Mouse (Mus musculus) heart, embryonic 14.5 days (tissue): ENCODE results near the gene Thrsp. TPM values are rescaled to one million over a fixed set of nuclear protein-coding genes. Genes with fewer than 3 reads are reported as not detected.

Experiments
- ATAC-seq: fragments of 200-750 bp; cut with Nextera tagmentation; 2 replicates; pipeline ENCODE4 v1.8.0; 2017; ENCODE audit warnings: low read depth, moderate TSS enrichment; ENCODE audit not compliant: insufficient number of reproducible peaks, insufficient read depth, low FRiP score
- H3K27ac ChIP-seq, 2 experiments: fragments of 200-500 bp in 1 of 2; fragments of 300-500 bp in 1 of 2; sonication (generic) in 1 of 2; replicated peaks in 1 of 2; 2 replicates each; pipeline ENCODE4 v1.5.1; 2012 to 2014; ENCODE audit warnings: low read depth in 2 of 2, low read length in 2 of 2, control low read depth in 1 of 2, mild to moderate bottlenecking in 1 of 2, mixed read lengths in 1 of 2; ENCODE audit not compliant: control insufficient read depth in 1 of 2, insufficient read depth in 1 of 2
- H3K27me3 ChIP-seq: fragments of 300-500 bp; sonication (generic); 2 replicates; pipeline ENCODE4 v1.6.1; 2014; ENCODE audit warnings: mild to moderate bottlenecking, low read length, control low read depth; ENCODE audit not compliant: control insufficient read depth, insufficient read depth
- H3K36me3 ChIP-seq: fragments of 300-500 bp; sonication (generic); 2 replicates; pipeline ENCODE4 v1.6.1; 2014; ENCODE audit warnings: mild to moderate bottlenecking, control low read depth, low read length, mixed read lengths; ENCODE audit not compliant: control insufficient read depth, insufficient read depth
- H3K4me1 ChIP-seq, 2 experiments: fragments of 200-500 bp in 1 of 2; fragments of 300-500 bp in 1 of 2; sonication (generic) in 1 of 2; 2 replicates each; pipeline ENCODE4 v1.6.1; 2012 to 2014; ENCODE audit warnings: low read length in 2 of 2, control low read depth in 1 of 2, mixed read lengths in 1 of 2; ENCODE audit not compliant: control insufficient read depth in 2 of 2, insufficient read depth in 2 of 2
- H3K4me2 ChIP-seq: fragments of 300-500 bp; sonication (generic); 2 replicates; pipeline ENCODE4 v1.6.1; 2014; ENCODE audit warnings: mild to moderate bottlenecking, low read length
- H3K4me3 ChIP-seq, 2 experiments: fragments of 200-500 bp in 1 of 2; fragments of 300-500 bp in 1 of 2; sonication (generic) in 1 of 2; 2 replicates each; pipeline ENCODE4 v1.5.1; 2012 to 2014; ENCODE audit warnings: low read length in 2 of 2, mild to moderate bottlenecking in 2 of 2, control low read depth in 1 of 2, low read depth in 1 of 2, moderate library complexity in 1 of 2; ENCODE audit not compliant: control insufficient read depth in 1 of 2, insufficient read depth in 1 of 2
- H3K9ac ChIP-seq: fragments of 300-500 bp; sonication (generic); 2 replicates; pipeline ENCODE4 v1.6.1; 2014; ENCODE audit warnings: mild to moderate bottlenecking, low read length
- H3K9me3 ChIP-seq: fragments of 300-500 bp; sonication (generic); 2 replicates; pipeline ENCODE4 v1.6.1; 2016; ENCODE audit warnings: low read length, control low read depth; ENCODE audit not compliant: control insufficient read depth
- WGBS: fragments of 180-500 bp; shearing (Covaris S2); extraction: QIAGEN DNeasy Blood & Tissue Kit; methylation state at CpG from one replicate; pipeline ENCODE4 v1.1.7; 2014; 5-methylcytosine and 5-hydroxymethylcytosine counted together
- polyA plus RNA-seq: library from polyadenylated mRNA; unstranded; fragments of >200 nt; fragmentation: Nextera tagmentation; extraction: Ambion mirVana; gene quantifications from 2 replicates; pipeline ENCODE4 v1.2.1, GENCODE M21; 2014

Gene Thrsp
- polyA plus RNA-seq, 1 experiment from 2014 or later = 1.6 TPM

- Histone ChIP-seq H3K9me3 (no peaks in the 10 kb centered on the region), H3K27ac (no peak overlapping the region), H3K4me1 (peaks cover 4 to 9% of the 10 kb centered on the region in 2 experiments), H3K36me3 (no peaks in the 10 kb centered on the region), H3K9ac (no peak overlapping the region), H3K4me2 (no peak overlapping the region), H3K27me3 (no peaks in the 10 kb centered on the region), H3K4me3 (no peak overlapping the region)
- ATAC-seq = no peak
- WGBS = 50% methylated on average over 6 of the region's 6 CpGs
Observed at GRCm38 (mm10) chr7:97426566-97426965, 9.0 kb upstream of the Thrsp start.

GRCm38 (mm10) chr7:97424621-97425245, 7.2 kb upstream of the Thrsp start:
- ATAC-seq = no peak
- Histone ChIP-seq H3K27ac (no peak overlapping the region), H3K4me2 (no peak overlapping the region), H3K9ac (no peak overlapping the region), H3K9me3 (no peaks in the 10 kb centered on the region), H3K36me3 (no peaks in the 10 kb centered on the region), H3K4me1 (peaks cover 6 to 11% of the 10 kb centered on the region in 2 experiments), H3K4me3 (no peak overlapping the region), H3K27me3 (no peaks in the 10 kb centered on the region)
- 9% methylated on average over 12 of the region's 12 CpGs for WGBS

GRCm38 (mm10) chr7:97423754-97424153, 6.2 kb upstream of the Thrsp start:
- H3K4me2 ChIP-seq = no peak overlapping the region
- WGBS = 44% methylated on average over 5 of the region's 5 CpGs
- no peak overlapping the region for H3K4me3 ChIP-seq
- no peak overlapping the region for H3K9ac ChIP-seq
- no peaks in the 10 kb centered on the region for H3K9me3 ChIP-seq
- H3K4me1 ChIP-seq = peaks cover 7 to 10% of the 10 kb centered on the region in 2 experiments; a peak in 1 of 4 replicates
- H3K27me3 ChIP-seq = no peaks in the 10 kb centered on the region
- no peak for ATAC-seq
- H3K36me3 ChIP-seq = no peaks in the 10 kb centered on the region
- no peak overlapping the region for H3K27ac ChIP-seq

GRCm38 (mm10) chr7:97420958-97421651, 3.6 kb upstream of the Thrsp start:
- ATAC-seq = no peak

GRCm38 (mm10) chr7:97420406-97420805, 2.9 kb upstream of the Thrsp start:
- H3K4me1 ChIP-seq = peaks cover 16 to 25% of the 10 kb centered on the region in 2 experiments
- H3K4me2 ChIP-seq = no peak overlapping the region
- H3K4me3 ChIP-seq = no peak overlapping the region
- no peak for ATAC-seq
- H3K9me3 ChIP-seq = no peaks in the 10 kb centered on the region
- H3K27ac ChIP-seq = no peak overlapping the region
- WGBS = 54% methylated on average over 1 of the region's 1 CpGs
- H3K9ac ChIP-seq = no peak overlapping the region
- H3K36me3 ChIP-seq = no peaks in the 10 kb centered on the region
- H3K27me3 ChIP-seq = no peaks in the 10 kb centered on the region

More at GRCm38 (mm10) chr7:97420958-97421651, 3.6 kb upstream of the Thrsp start:
- H3K36me3 ChIP-seq = no peaks in the 10 kb centered on the region
- H3K9ac ChIP-seq = peak overlapping the region; percentile 27; the same call in 1 of the 2 replicates
- no peaks in the 10 kb centered on the region for H3K9me3 ChIP-seq
- WGBS = 77% methylated on average over 8 of the region's 8 CpGs
- no peak overlapping the region for H3K4me3 ChIP-seq
- peaks cover 16 to 22% of the 10 kb centered on the region in 2 experiments for H3K4me1 ChIP-seq
- H3K27me3 ChIP-seq = no peaks in the 10 kb centered on the region
- H3K27ac ChIP-seq = no peak overlapping the region
- no peak overlapping the region for H3K4me2 ChIP-seq

GRCm38 (mm10) chr7:97419163-97419562, 1.6 kb upstream of the Thrsp start:
- no peak overlapping the region for H3K27ac ChIP-seq
- peaks cover 16 to 29% of the 10 kb centered on the region in 2 experiments for H3K4me1 ChIP-seq
- no peak overlapping the region for H3K4me2 ChIP-seq
- no peak overlapping the region for H3K9ac ChIP-seq
- no peaks in the 10 kb centered on the region for H3K27me3 ChIP-seq
- no peaks in the 10 kb centered on the region for H3K36me3 ChIP-seq
- no peak for ATAC-seq
- WGBS = 77% methylated on average over 5 of the region's 5 CpGs
- no peaks in the 10 kb centered on the region for H3K9me3 ChIP-seq
- no peak overlapping the region for H3K4me3 ChIP-seq

GRCm38 (mm10) chr7:97418717-97419116, 1.2 kb upstream of the Thrsp start:
- WGBS = 52% methylated on average over 5 of the region's 5 CpGs
- H3K9ac ChIP-seq = no peak overlapping the region
- peaks cover 16 to 30% of the 10 kb centered on the region in 2 experiments for H3K4me1 ChIP-seq
- no peak for ATAC-seq
- no peak overlapping the region for H3K4me2 ChIP-seq
- H3K36me3 ChIP-seq = no peaks in the 10 kb centered on the region
- H3K27me3 ChIP-seq = no peaks in the 10 kb centered on the region
- no peak overlapping the region for H3K4me3 ChIP-seq
- H3K27ac ChIP-seq = no peak overlapping the region
- H3K9me3 ChIP-seq = no peaks in the 10 kb centered on the region
